Mouse (Mus musculus) CH12.LX (cell line): ENCODE measurements around the gene Icam5.

ENCODE experiments used
- ELF1 ChIP-seq: IDR thresholded peaks from 2 replicates; pipeline ENCODE4 v1.6.1; 2014; ENCODE audit warnings: low read depth, mild to moderate bottlenecking, inconsistent platforms, low read length, improper control_type of control experiment
- RAD21 ChIP-seq: IDR thresholded peaks from 2 replicates; pipeline ENCODE4 v1.6.1; 2011; ENCODE audit warnings: low read depth, mild to moderate bottlenecking, low read length, improper control_type of control experiment, moderate library complexity

GRCm38 (mm10) chr9:21029291-21030054 is 2.4 kb upstream of the Icam5 start, which contains the start of gene Icam4:
- TF ChIP-seq RAD21 (peak; percentile 71), ELF1 (peak; percentile 36; the same call in 1 of the 2 replicates)
